Mouse (Mus musculus) hindbrain, embryonic 16.5 days (tissue): ENCODE measurements around the gene Figla. TPM values are rescaled to one million over a fixed set of nuclear protein-coding genes. Genes with fewer than 3 reads are reported as not detected.
A peak's percentile ranks its signal among the peaks of the same experiment; 100 is the strongest.

ENCODE experiments used
- ATAC-seq: fragments of 200-750 bp; cut with Nextera tagmentation; 2 replicates; pipeline ENCODE4 v1.8.0; 2017; ENCODE audit warnings: moderate TSS enrichment, moderate library complexity
- H3K27ac ChIP-seq: fragments of 300-500 bp; sonication (generic); 2 replicates; pipeline ENCODE4 v1.5.1; 2014; ENCODE audit warnings: low read depth, mild to moderate bottlenecking, control low read depth, low read length, moderate library complexity
- H3K27me3 ChIP-seq: fragments of 300-500 bp; sonication (generic); replicated peaks from 2 replicates; pipeline ENCODE4 v1.6.1; 2014; ENCODE audit warnings: low read length; ENCODE audit not compliant: control insufficient read depth, insufficient read depth
- H3K36me3 ChIP-seq: fragments of 300-500 bp; sonication (generic); 2 replicates; pipeline ENCODE4 v1.6.1; 2014; ENCODE audit warnings: mild to moderate bottlenecking, low read length, moderate library complexity, mixed read lengths; ENCODE audit not compliant: control insufficient read depth, insufficient read depth
- H3K4me1 ChIP-seq: fragments of 300-500 bp; sonication (generic); 2 replicates; pipeline ENCODE4 v1.6.1; 2014; ENCODE audit warnings: low read depth, low read length; ENCODE audit not compliant: control insufficient read depth, insufficient read depth
- H3K4me2 ChIP-seq: fragments of 300-500 bp; sonication (generic); 2 replicates; pipeline ENCODE4 v1.6.1; 2014; ENCODE audit warnings: mild to moderate bottlenecking, low read length, control low read depth, moderate library complexity
- H3K4me3 ChIP-seq: fragments of 300-500 bp; sonication (generic); 2 replicates; pipeline ENCODE4 v1.5.1; 2014; ENCODE audit warnings: mild to moderate bottlenecking, low read length, control low read depth, moderate library complexity
- H3K9ac ChIP-seq: fragments of 300-500 bp; sonication (generic); 2 replicates; pipeline ENCODE4 v1.6.1; 2014; ENCODE audit warnings: low read depth, mild to moderate bottlenecking, control low read depth, low read length, moderate library complexity
- H3K9me3 ChIP-seq: fragments of 300-500 bp; sonication (generic); 2 replicates; pipeline ENCODE4 v1.6.1; 2014; ENCODE audit warnings: mild to moderate bottlenecking, low read length, moderate library complexity; ENCODE audit not compliant: control insufficient read depth
- WGBS: fragments of 180-500 bp; shearing (Covaris S2); extraction: QIAGEN DNeasy Blood & Tissue Kit; methylation state at CpG from one replicate; pipeline ENCODE4 v1.1.7; 2014; 5-methylcytosine and 5-hydroxymethylcytosine counted together
- polyA plus RNA-seq: library from polyadenylated mRNA; unstranded; fragments of >200 nt; fragmentation: Nextera tagmentation; extraction: Ambion mirVana; gene quantifications from 2 replicates; pipeline ENCODE4 v1.2.1, GENCODE M21; 2015

Gene Figla
- polyA plus RNA-seq, 1 experiment from 2014 or later, result not detected

DNA sequence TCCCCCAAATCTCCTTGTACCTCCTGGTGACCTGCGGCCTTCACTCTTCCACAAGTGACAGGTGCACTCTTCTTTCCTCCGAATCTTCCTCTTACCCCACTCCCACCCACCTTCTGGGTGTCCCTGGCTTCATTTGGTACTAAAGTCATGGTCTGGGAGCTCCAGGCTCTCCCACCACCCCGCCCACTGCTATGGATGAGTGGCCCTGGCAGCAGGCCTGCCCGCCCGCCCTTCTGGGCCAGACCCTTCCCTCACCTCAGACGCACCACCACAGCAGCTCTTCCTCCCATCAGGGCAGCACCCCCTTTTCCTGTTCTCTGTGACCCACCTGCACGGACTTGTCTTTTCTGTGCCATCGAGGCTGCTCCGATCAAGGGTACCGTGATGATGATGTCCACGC lies 31.5 kb downstream of the Figla start:
- Histone ChIP-seq H3K9ac (no peak overlapping the region), H3K27ac (no peak overlapping the region), H3K4me2 (no peak overlapping the region), H3K4me3 (no peak overlapping the region), H3K4me1 (peaks cover 39% of the 10 kb centered on the region), H3K9me3 (no peaks in the 10 kb centered on the region), H3K27me3 (no peaks in the 10 kb centered on the region), H3K36me3 (no peaks in the 10 kb centered on the region)
- ATAC-seq, result no peak
- WGBS, result 88% methylated on average over 11 of the region's 11 CpGs

DNA sequence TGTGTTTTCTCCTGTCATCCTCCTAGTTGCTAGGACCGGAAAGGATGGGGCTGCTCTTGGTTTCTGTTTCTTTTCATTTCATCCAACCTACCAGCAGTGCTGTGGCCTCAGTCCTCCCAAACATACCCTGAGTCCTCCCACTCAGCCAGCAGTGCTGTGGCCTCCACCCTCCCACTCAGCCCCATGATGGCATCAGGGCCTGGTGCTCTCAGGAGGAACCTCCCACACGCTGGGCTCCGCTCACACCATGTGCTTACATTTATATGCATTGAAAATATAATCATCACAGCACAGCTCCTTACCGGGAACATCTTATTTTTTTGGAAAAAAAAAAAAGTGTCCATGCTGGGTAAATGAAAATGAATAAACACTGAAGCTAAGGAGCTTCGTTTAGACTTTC lies 32.5 kb downstream of the Figla start:
- Histone ChIP-seq H3K9me3 (no peaks in the 10 kb centered on the region), H3K4me3 (no peak overlapping the region), H3K4me2 (no peak overlapping the region), H3K27me3 (no peaks in the 10 kb centered on the region), H3K9ac (no peak overlapping the region), H3K4me1 (peaks cover 49% of the 10 kb centered on the region), H3K36me3 (no peaks in the 10 kb centered on the region), H3K27ac (no peak overlapping the region)
- 69% methylated on average over 5 of the region's 5 CpGs for WGBS
- ATAC-seq, result no peak

DNA sequence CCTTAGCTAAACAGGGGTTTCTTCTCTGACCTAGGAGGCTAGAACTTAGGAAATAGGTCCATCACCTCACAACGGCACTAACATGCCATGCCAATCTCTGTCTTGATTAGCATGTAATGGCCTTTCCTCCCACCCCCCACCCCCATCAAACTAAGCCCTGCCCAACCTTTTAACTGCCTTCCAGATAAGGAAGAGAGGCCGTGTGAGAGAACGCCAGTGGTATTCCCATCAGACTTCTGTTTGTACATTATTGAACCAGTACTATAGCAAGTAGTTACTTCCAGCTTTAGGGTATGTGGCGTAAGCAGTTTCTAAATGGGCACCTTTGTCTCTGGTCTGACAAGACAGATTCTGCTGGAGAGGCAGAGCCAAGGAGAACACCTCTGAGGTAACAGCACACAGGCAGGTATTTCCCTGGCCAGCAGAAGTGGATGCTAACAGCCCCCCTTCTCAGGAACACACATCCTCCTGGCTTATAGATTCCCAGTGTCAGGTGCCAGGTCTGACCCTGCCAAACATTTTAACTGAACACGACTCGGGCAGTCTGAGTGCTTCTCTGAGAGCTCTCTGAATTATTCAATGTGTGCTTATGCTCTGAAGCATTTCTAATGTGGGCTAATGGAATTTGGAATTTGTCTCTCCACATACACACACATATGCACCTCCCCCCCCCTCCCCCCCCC lies 34.8 kb downstream of the Figla start:
- ATAC-seq, result no peak
- Histone ChIP-seq H3K4me1 (peaks cover 51% of the 10 kb centered on the region), H3K36me3 (no peaks in the 10 kb centered on the region), H3K27ac (peak overlapping the region; percentile 95), H3K9ac (no peak overlapping the region; the same call in 1 of the 2 replicates), H3K9me3 (no peaks in the 10 kb centered on the region), H3K27me3 (no peaks in the 10 kb centered on the region), H3K4me2 (no peak overlapping the region), H3K4me3 (no peak overlapping the region)
- 27% methylated on average over 6 of the region's 6 CpGs for WGBS

DNA sequence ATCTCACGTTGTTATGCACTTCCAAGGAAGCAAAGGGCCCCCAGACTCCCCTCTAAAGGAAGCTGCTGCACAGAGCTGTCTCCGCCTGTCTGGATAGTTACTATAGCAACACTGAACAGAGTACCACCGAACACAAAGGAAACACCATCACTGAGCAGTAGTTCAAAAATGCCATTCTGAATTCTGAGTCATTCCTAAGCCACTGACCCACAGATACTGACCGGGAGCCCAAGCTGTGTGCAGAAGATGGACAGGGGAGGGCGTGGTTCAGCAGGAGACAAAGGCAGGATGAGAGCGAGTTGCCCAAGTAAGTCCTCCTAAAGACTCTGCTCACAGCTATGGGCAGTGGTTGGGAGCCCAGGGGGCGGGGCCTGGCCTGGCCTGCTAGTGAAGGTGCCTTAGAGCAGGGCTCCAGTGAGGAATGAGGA lies 36.1 kb downstream of the Figla start:
- WGBS, result 15% methylated on average over 7 of the region's 7 CpGs
- H3K27ac ChIP-seq, result peak overlapping the region; percentile 95
- peaks cover 52% of the 10 kb centered on the region for H3K4me1 ChIP-seq
- peak overlapping the region; percentile 58 for H3K9ac ChIP-seq
- H3K27me3 ChIP-seq, result no peaks in the 10 kb centered on the region
- H3K4me2 ChIP-seq, result peak overlapping the region; percentile 48
- no peaks in the 10 kb centered on the region for H3K36me3 ChIP-seq
- H3K9me3 ChIP-seq, result no peaks in the 10 kb centered on the region
- ATAC-seq, result peak; percentile 85
- no peak overlapping the region; the same call in 1 of the 2 replicates for H3K4me3 ChIP-seq

DNA sequence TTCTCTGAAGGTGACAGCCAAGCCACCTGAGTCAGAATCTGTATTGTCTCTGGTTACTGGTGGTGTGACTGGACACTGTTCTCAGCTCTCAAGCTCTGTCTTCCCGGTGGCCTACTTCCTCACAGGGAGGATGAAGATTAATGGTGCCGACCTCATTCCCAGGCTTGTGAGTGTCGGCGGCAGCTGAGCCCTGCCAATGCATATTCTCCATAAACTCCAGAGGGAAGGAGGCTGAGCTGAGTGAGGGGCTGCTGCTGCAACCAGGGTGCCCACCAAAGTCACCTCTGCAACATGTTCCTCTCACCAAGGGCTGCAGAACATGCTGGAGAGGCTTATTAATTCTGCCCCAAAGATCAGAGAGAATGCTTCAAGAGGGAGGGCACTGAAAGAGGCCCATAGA lies 36.6 kb downstream of the Figla start:
- Histone ChIP-seq H3K27ac (peak overlapping the region; percentile 95), H3K4me2 (peak overlapping the region; percentile 48), H3K27me3 (no peaks in the 10 kb centered on the region), H3K36me3 (no peaks in the 10 kb centered on the region), H3K4me1 (peaks cover 50% of the 10 kb centered on the region), H3K9me3 (no peaks in the 10 kb centered on the region), H3K9ac (peak overlapping the region; percentile 58), H3K4me3 (no peak overlapping the region)
- WGBS, result 16% methylated on average over 4 of the region's 4 CpGs
- ATAC-seq, result peak; percentile 9

DNA sequence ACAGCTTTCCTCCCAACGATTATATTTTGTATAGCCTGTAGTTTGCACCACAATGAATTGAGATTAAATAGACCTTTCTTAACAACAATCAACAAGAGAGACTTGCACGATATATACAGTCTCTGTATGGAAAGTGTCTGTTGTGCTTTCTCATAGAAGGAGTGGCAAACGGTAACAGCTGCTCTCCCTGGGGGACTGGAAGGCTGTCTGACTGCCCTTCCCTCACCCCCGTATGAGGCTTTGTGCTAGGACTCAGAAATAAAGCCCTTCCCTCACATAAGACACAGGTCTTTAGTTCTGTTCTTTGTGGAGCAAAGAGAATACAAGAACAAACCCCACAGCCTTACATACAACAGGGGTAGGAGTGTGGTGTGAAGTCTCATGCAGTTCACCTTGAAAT lies 37.1 kb downstream of the Figla start:
- Histone ChIP-seq H3K4me3 (no peak overlapping the region), H3K4me1 (peaks cover 52% of the 10 kb centered on the region), H3K9ac (peak overlapping the region; percentile 45; the same call in 1 of the 2 replicates), H3K9me3 (no peaks in the 10 kb centered on the region), H3K36me3 (no peaks in the 10 kb centered on the region), H3K4me2 (no peak overlapping the region), H3K27ac (peak overlapping the region; percentile 95), H3K27me3 (no peaks in the 10 kb centered on the region)
- no peak for ATAC-seq
- WGBS, result 5% methylated on average over 4 of the region's 4 CpGs

DNA sequence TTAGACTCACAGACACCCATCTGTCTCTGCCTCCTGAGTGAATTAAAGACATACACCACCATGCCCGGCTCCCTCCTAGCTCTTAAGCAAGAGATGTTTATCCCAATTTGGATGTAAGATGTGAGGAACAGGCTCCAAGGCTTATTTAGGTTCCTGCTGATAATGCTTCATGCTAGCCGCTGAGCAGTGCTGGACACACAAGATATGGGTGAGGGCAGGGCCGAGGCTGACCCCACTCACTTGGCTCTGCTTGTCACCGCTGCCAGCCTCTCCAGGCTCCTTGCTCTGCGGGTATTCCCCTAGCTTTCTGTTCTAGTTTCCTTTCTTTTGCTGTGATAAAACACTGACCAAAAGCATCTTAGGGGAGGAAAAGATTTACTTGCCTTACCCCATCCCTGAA lies 37.6 kb downstream of the Figla start:
- WGBS, result 69% methylated on average over 5 of the region's 5 CpGs
- Histone ChIP-seq H3K9ac (peak overlapping the region; percentile 45), H3K4me3 (no peak overlapping the region), H3K4me2 (no peak overlapping the region), H3K9me3 (no peaks in the 10 kb centered on the region), H3K27me3 (no peaks in the 10 kb centered on the region), H3K36me3 (no peaks in the 10 kb centered on the region), H3K4me1 (peaks cover 53% of the 10 kb centered on the region), H3K27ac (peak overlapping the region; percentile 95)
- ATAC-seq, result no peak

DNA sequence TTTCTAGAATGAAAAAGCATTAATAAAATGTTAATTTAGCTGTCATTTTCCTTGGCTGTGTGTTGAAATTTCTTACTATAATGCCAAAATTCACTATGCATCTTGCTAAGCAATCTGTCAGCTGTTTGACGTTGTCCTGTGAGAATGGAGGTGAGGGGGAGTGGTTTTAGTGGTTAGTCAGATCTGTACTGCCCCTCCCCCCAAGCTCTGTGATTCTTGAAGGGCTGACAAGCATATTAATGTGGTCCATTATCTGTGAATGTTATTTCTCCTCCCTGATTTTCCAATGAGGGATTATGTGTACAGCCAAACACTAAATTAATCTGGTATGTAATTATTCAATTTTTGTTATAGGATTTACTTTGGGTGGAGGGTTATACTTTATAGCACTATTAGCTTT lies 42.5 kb downstream of the Figla start:
- H3K4me2 ChIP-seq, result no peak overlapping the region

DNA sequence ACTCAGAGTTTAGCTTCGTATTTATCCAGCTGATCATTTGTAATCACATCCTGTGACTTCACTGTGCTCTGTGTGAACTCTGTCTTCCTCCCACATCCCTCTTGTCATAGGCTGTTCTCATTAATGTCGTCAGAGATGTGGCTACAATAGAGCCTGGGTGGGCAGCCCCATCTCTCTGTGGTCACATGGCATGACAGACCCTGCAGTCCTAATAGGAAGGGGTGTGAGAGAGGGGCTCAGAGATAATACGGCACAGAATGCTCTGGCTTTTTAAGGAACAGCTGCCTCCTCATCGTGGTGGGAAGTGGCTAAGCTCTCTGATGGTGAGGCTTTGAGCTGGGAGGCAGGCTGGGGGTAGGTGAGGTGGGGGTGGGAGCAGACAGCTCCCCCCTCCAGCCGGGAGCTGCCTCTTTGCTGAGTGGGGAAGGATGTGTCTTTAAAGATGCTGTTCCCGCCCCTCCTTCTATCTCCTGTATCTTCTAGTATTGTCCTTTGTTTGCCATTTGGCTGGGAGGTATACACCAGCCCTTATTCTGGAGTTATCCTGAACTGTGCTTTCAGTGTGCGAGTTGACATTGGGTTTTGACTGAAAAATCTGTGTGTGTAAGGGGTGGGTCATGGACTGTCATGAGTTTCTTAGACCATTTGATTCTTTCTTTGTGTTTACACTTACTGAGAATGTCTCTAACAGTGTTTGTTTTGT lies 43.3 kb downstream of the Figla start:
- peak overlapping the region; percentile 11 for H3K9ac ChIP-seq
- no peak overlapping the region for H3K4me3 ChIP-seq
- H3K36me3 ChIP-seq, result no peaks in the 10 kb centered on the region
- no peaks in the 10 kb centered on the region for H3K27me3 ChIP-seq
- WGBS, result 18% methylated on average over 7 of the region's 7 CpGs
- peak overlapping the region; percentile 4 for H3K4me2 ChIP-seq
- peak; percentile 60 for ATAC-seq
- H3K9me3 ChIP-seq, result no peaks in the 10 kb centered on the region
- peaks cover 45% of the 10 kb centered on the region for H3K4me1 ChIP-seq
- H3K27ac ChIP-seq, result peak overlapping the region; percentile 68

More for the DNA sequence above, 42.5 kb downstream of the Figla start:
- no peaks in the 10 kb centered on the region for H3K27me3 ChIP-seq
- H3K36me3 ChIP-seq, result no peaks in the 10 kb centered on the region
- H3K9ac ChIP-seq, result no peak overlapping the region
- H3K4me3 ChIP-seq, result no peak overlapping the region
- no peaks in the 10 kb centered on the region for H3K9me3 ChIP-seq
- no peak for ATAC-seq
- H3K27ac ChIP-seq, result no peak overlapping the region
- H3K4me1 ChIP-seq, result peaks cover 41% of the 10 kb centered on the region
- WGBS, result 0% methylated on average over 1 of the region's 1 CpGs
